Mouse (Mus musculus): ENCODE data around the gene Ric8b. TPM values are rescaled to one million over a fixed set of nuclear protein-coding genes. Genes with fewer than 3 reads are reported as not detected.

The Ric8b gene
- polyA plus RNA-seq, 1 experiment from 2014 or later, result 43.0 TPM

- H3K4me1 ChIP-seq (ENCODE audit: control insufficient read depth, insufficient read depth, low read depth, low read length), result no peaks in the 10 kb centered on the region
- H3K27ac ChIP-seq (ENCODE audit: low read depth, low read length), result no peak overlapping the region
- no peak overlapping the region for H3K4me2 ChIP-seq (ENCODE audit: low read length)
- 63% methylated on average over 4 of the region's 4 CpGs for whole genome bisulfite sequencing
- no peak overlapping the region for H3K4me3 ChIP-seq (ENCODE audit: low read length)
- no peaks in the 10 kb centered on the region for H3K27me3 ChIP-seq (replicated peaks; ENCODE audit: control insufficient read depth, insufficient read depth, low read length)
- no peak overlapping the region for H3K9ac ChIP-seq (ENCODE audit: low read depth, low read length)
- ATAC-seq, result no peak
- H3K36me3 ChIP-seq (ENCODE audit: control insufficient read depth, insufficient read depth, low read length), result peaks cover 20% of the 10 kb centered on the region
- H3K9me3 ChIP-seq (ENCODE audit: control insufficient read depth, low read length), result no peaks in the 10 kb centered on the region
Measured at GRCm38 (mm10) chr10:84987666-84988065, 70.2 kb downstream of the Ric8b start.

GRCm38 (mm10) chr10:84988650-84989049, 71.2 kb downstream of the Ric8b start:
- Histone ChIP-seq H3K27ac (ENCODE audit: low read depth, low read length) (no peak overlapping the region), H3K9ac (ENCODE audit: low read depth, low read length) (no peak overlapping the region), H3K27me3 (replicated peaks; ENCODE audit: control insufficient read depth, insufficient read depth, low read length) (no peaks in the 10 kb centered on the region), H3K4me2 (ENCODE audit: low read length) (no peak overlapping the region), H3K4me1 (ENCODE audit: control insufficient read depth, insufficient read depth, low read depth, low read length) (no peaks in the 10 kb centered on the region), H3K4me3 (ENCODE audit: low read length) (no peak overlapping the region), H3K9me3 (ENCODE audit: control insufficient read depth, low read length) (no peaks in the 10 kb centered on the region), H3K36me3 (ENCODE audit: control insufficient read depth, insufficient read depth, low read length) (peaks cover 14% of the 10 kb centered on the region)
- ATAC-seq, result no peak
- WGBS, result 79% methylated on average over 4 of the region's 4 CpGs

GRCm38 (mm10) chr10:84994346-84994745, 76.9 kb downstream of the Ric8b start:
- no peaks in the 10 kb centered on the region for H3K27me3 ChIP-seq (replicated peaks; ENCODE audit: control insufficient read depth, insufficient read depth, low read length)
- peaks cover 5% of the 10 kb centered on the region for H3K4me1 ChIP-seq (ENCODE audit: control insufficient read depth, insufficient read depth, low read depth, low read length)
- peaks cover 9% of the 10 kb centered on the region for H3K36me3 ChIP-seq (ENCODE audit: control insufficient read depth, insufficient read depth, low read length)
- no peak overlapping the region for H3K27ac ChIP-seq (ENCODE audit: low read depth, low read length)
- ATAC-seq, result no peak
- WGBS, result 53% methylated on average over 4 of the region's 4 CpGs
- no peak overlapping the region for H3K9ac ChIP-seq (ENCODE audit: low read depth, low read length)
- no peak overlapping the region for H3K4me2 ChIP-seq (ENCODE audit: low read length)
- H3K9me3 ChIP-seq (ENCODE audit: control insufficient read depth, low read length), result no peaks in the 10 kb centered on the region
- no peak overlapping the region for H3K4me3 ChIP-seq (ENCODE audit: low read length)

GRCm38 (mm10) chr10:84994971-84995370, 77.6 kb downstream of the Ric8b start:
- ATAC-seq, result no peak
- Histone ChIP-seq H3K4me1 (ENCODE audit: control insufficient read depth, insufficient read depth, low read depth, low read length) (peaks cover 5% of the 10 kb centered on the region), H3K36me3 (ENCODE audit: control insufficient read depth, insufficient read depth, low read length) (peaks cover 5% of the 10 kb centered on the region), H3K4me3 (ENCODE audit: low read length) (no peak overlapping the region), H3K27me3 (replicated peaks; ENCODE audit: control insufficient read depth, insufficient read depth, low read length) (no peaks in the 10 kb centered on the region), H3K9ac (ENCODE audit: low read depth, low read length) (no peak overlapping the region), H3K4me2 (ENCODE audit: low read length) (no peak overlapping the region), H3K9me3 (ENCODE audit: control insufficient read depth, low read length) (no peaks in the 10 kb centered on the region), H3K27ac (ENCODE audit: low read depth, low read length) (0 out of 2 replicates have a peak overlapping the region, but pooled peaks have one; percentile 54)
- WGBS, result 94% methylated on average over 3 of the region's 3 CpGs

GRCm38 (mm10) chr10:84996366-84996765, 79.0 kb downstream of the Ric8b start:
- Histone ChIP-seq H3K9ac (ENCODE audit: low read depth, low read length) (no peak overlapping the region), H3K9me3 (ENCODE audit: control insufficient read depth, low read length) (no peaks in the 10 kb centered on the region), H3K27me3 (replicated peaks; ENCODE audit: control insufficient read depth, insufficient read depth, low read length) (no peaks in the 10 kb centered on the region), H3K4me3 (ENCODE audit: low read length) (no peak overlapping the region), H3K36me3 (ENCODE audit: control insufficient read depth, insufficient read depth, low read length) (peaks cover 5% of the 10 kb centered on the region), H3K27ac (ENCODE audit: low read depth, low read length) (no peak overlapping the region), H3K4me1 (ENCODE audit: control insufficient read depth, insufficient read depth, low read depth, low read length) (peaks cover 5% of the 10 kb centered on the region), H3K4me2 (ENCODE audit: low read length) (no peak overlapping the region)
- 82% methylated on average over 6 of the region's 6 CpGs for WGBS
- no peak for ATAC-seq

GRCm38 (mm10) chr10:84997571-84998224, 80.3 kb downstream of the Ric8b start:
- 0 out of 2 replicates have a peak, but pooled peaks have one; percentile 14 for ATAC-seq
- peaks cover 5% of the 10 kb centered on the region for H3K4me1 ChIP-seq (ENCODE audit: control insufficient read depth, insufficient read depth, low read depth, low read length)
- H3K27me3 ChIP-seq (replicated peaks; ENCODE audit: control insufficient read depth, insufficient read depth, low read length), result no peaks in the 10 kb centered on the region
- 59% methylated on average over 10 of the region's 10 CpGs for WGBS
- no peak overlapping the region for H3K9ac ChIP-seq (ENCODE audit: low read depth, low read length)
- no peaks in the 10 kb centered on the region for H3K9me3 ChIP-seq (ENCODE audit: control insufficient read depth, low read length)
- no peak overlapping the region for H3K27ac ChIP-seq (ENCODE audit: low read depth, low read length)
- no peak overlapping the region for H3K4me3 ChIP-seq (ENCODE audit: low read length)
- no peak overlapping the region for H3K4me2 ChIP-seq (ENCODE audit: low read length)
- peaks cover 1% of the 10 kb centered on the region for H3K36me3 ChIP-seq (ENCODE audit: control insufficient read depth, insufficient read depth, low read length)

GRCm38 (mm10) chr10:84998225-84998579, 80.8 kb downstream of the Ric8b start:
- Histone ChIP-seq H3K36me3 (ENCODE audit: control insufficient read depth, insufficient read depth, low read length) (no peaks in the 10 kb centered on the region; the same call in 1 of the 2 replicates), H3K27me3 (replicated peaks; ENCODE audit: control insufficient read depth, insufficient read depth, low read length) (no peaks in the 10 kb centered on the region), H3K4me3 (ENCODE audit: low read length) (no peak overlapping the region), H3K9ac (ENCODE audit: low read depth, low read length) (no peak overlapping the region), H3K27ac (ENCODE audit: low read depth, low read length) (no peak overlapping the region), H3K4me1 (ENCODE audit: control insufficient read depth, insufficient read depth, low read depth, low read length) (peaks cover 5% of the 10 kb centered on the region), H3K9me3 (ENCODE audit: control insufficient read depth, low read length) (no peaks in the 10 kb centered on the region), H3K4me2 (ENCODE audit: low read length) (no peak overlapping the region)
- no peak for ATAC-seq
- WGBS, result 62% methylated on average over 1 of the region's 1 CpGs

- no peak for ATAC-seq
- Histone ChIP-seq H3K9ac (ENCODE audit: low read depth, low read length) (no peak overlapping the region), H3K4me2 (ENCODE audit: low read length) (no peak overlapping the region), H3K9me3 (ENCODE audit: control insufficient read depth, low read length) (no peaks in the 10 kb centered on the region), H3K36me3 (ENCODE audit: control insufficient read depth, insufficient read depth, low read length) (peaks cover 6% of the 10 kb centered on the region; the same call in 1 of the 2 replicates), H3K27me3 (replicated peaks; ENCODE audit: control insufficient read depth, insufficient read depth, low read length) (no peaks in the 10 kb centered on the region), H3K4me1 (ENCODE audit: control insufficient read depth, insufficient read depth, low read depth, low read length) (peaks cover 3% of the 10 kb centered on the region), H3K4me3 (ENCODE audit: low read length) (no peak overlapping the region), H3K27ac (ENCODE audit: low read depth, low read length) (no peak overlapping the region)
- WGBS, result 78% methylated on average over 7 of the region's 7 CpGs
Measured at GRCm38 (mm10) chr10:85001920-85002319, 84.5 kb downstream of the Ric8b start.

- Histone ChIP-seq H3K4me2 (ENCODE audit: low read length) (no peak overlapping the region), H3K27me3 (replicated peaks; ENCODE audit: control insufficient read depth, insufficient read depth, low read length) (no peaks in the 10 kb centered on the region), H3K9me3 (ENCODE audit: control insufficient read depth, low read length) (no peaks in the 10 kb centered on the region), H3K4me3 (ENCODE audit: low read length) (no peak overlapping the region), H3K9ac (ENCODE audit: low read depth, low read length) (no peak overlapping the region), H3K4me1 (ENCODE audit: control insufficient read depth, insufficient read depth, low read depth, low read length) (no peaks in the 10 kb centered on the region), H3K36me3 (ENCODE audit: control insufficient read depth, insufficient read depth, low read length) (peaks cover 6% of the 10 kb centered on the region; the same call in 1 of the 2 replicates), H3K27ac (ENCODE audit: low read depth, low read length) (no peak overlapping the region)
- 88% methylated on average over 7 of the region's 7 CpGs for WGBS
- ATAC-seq, result no peak
Measured at GRCm38 (mm10) chr10:85003190-85004026, 86.0 kb downstream of the Ric8b start.
